Mouse (Mus musculus): ENCODE data around the gene Scgb1b7. TPM values are rescaled to one million over a fixed set of nuclear protein-coding genes. Genes with fewer than 3 reads are reported as not detected.
"Not testable (repeated sequence)": the region's sequence is repeated elsewhere in the genome, so short reads cannot be mapped to it uniquely, and the experiment has no call there.

Scgb1b7 gene
- not detected in 2 replicates for polyA plus RNA-seq (2015; fragmentation: Nextera tagmentation; extraction: Ambion mirVana)

- H3K4me3 ChIP-seq (ENCODE audit: low read length); H3K4me2 ChIP-seq (ENCODE audit: low read depth, low read length); H3K27ac ChIP-seq (ENCODE audit: low read length): not testable (repeated sequence)
Measured at GRCm38 (mm10) chr7:31712365-31712764, at the start of gene Scgb1b7. Gene Scgb1b7 (plus strand): TSS chr7:31712665.

DNA sequence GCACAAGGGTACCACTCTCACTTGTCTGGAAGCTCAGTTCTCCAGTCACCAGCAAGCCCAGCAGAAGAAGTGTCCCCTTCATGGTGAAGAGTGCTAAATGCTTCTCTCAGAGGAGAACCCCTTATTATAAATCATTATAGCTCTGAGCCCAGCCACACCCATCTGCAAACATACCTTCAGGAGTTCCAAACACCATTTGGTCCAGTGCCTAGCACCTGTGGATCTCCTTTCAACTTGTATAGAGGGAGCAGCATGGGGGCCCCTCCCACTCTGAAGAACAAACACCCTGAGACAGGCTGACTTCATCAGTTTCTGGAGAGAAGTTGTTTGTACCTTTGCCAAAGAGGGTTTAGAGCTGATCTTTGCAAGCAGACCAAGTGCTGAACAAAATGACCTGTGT is 6.8 kb upstream of the Scgb1b7 start, which contains the start of gene Scgb2b7:
Gene Scgb2b7, minus strand, starts transcription at position 101 of the 400 bp plus-strand sequence.
- H3K9ac ChIP-seq (ENCODE audit: low read length); H3K9me3 ChIP-seq (ENCODE audit: control insufficient read depth, low read length); H3K36me3 ChIP-seq (ENCODE audit: control insufficient read depth, insufficient read depth, low read length); H3K27ac ChIP-seq (ENCODE audit: low read length); H3K4me2 ChIP-seq (ENCODE audit: low read depth, low read length); ATAC-seq (ENCODE audit: low read depth); H3K4me3 ChIP-seq (ENCODE audit: low read length); H3K4me1 ChIP-seq (replicated peaks; ENCODE audit: control insufficient read depth, insufficient read depth, low read length); H3K27me3 ChIP-seq (ENCODE audit: control insufficient read depth, insufficient read depth, low read depth, low read length): not testable (repeated sequence)

More at GRCm38 (mm10) chr7:31712365-31712764, at the start of gene Scgb1b7:
- not testable (repeated sequence) for H3K36me3 ChIP-seq (ENCODE audit: control insufficient read depth, insufficient read depth, low read length); H3K9ac ChIP-seq (ENCODE audit: low read length); H3K9me3 ChIP-seq (ENCODE audit: control insufficient read depth, low read length); H3K4me1 ChIP-seq (replicated peaks; ENCODE audit: control insufficient read depth, insufficient read depth, low read length); ATAC-seq (ENCODE audit: low read depth); H3K27me3 ChIP-seq (ENCODE audit: control insufficient read depth, insufficient read depth, low read depth, low read length)
- 78% methylated on average over 3 of the region's 5 CpGs for WGBS

Other genes starting within 250 kb of the Scgb1b7 start
- not detected in 2 replicates for gene Scgb2b7, start 6.9 kb upstream of the Scgb1b7 start, polyA plus RNA-seq (2015; fragmentation: Nextera tagmentation; extraction: Ambion mirVana)